Mouse (Mus musculus): Measurements from ENCODE around the gene Kdm2b. TPM values are rescaled to one million over a fixed set of nuclear protein-coding genes. Genes with fewer than 3 reads are reported as not detected.
"Not testable (repeated sequence)": the region's sequence is repeated elsewhere in the genome, so short reads cannot be mapped to it uniquely, and the experiment has no call there.

Kdm2b gene
- total RNA-seq, 2 experiments from 2014 or later, result 58.6 to 59.2 TPM

- no peak for DNase-seq (ENCODE audit: low spot score in 2 of 2)
Observed at GRCm38 (mm10) chr5:122984483-122984882, 5.1 kb downstream of the Kdm2b start.

- no peak for DNase-seq (ENCODE audit: low spot score in 2 of 2)
Observed at GRCm38 (mm10) chr5:122978970-122979369, 10.7 kb downstream of the Kdm2b start.

GRCm38 (mm10) chr5:122974701-122975100 is 14.9 kb downstream of the Kdm2b start:
- DNase-seq (ENCODE audit: low spot score in 2 of 2), result not testable (repeated sequence)

GRCm38 (mm10) chr5:122972116-122972515 is 17.5 kb downstream of the Kdm2b start:
- DNase-seq (ENCODE audit: low spot score in 2 of 2), result peak; percentile 46 to 55

GRCm38 (mm10) chr5:122971438-122971837 is 18.2 kb downstream of the Kdm2b start:
- no peak for DNase-seq (ENCODE audit: low spot score in 2 of 2)

- DNase-seq (ENCODE audit: low spot score in 2 of 2), result no peak
Observed at GRCm38 (mm10) chr5:122970056-122970455, 19.6 kb downstream of the Kdm2b start.

GRCm38 (mm10) chr5:122968322-122968721 is 21.3 kb downstream of the Kdm2b start:
- DNase-seq (ENCODE audit: low spot score in 2 of 2), result peak; percentile 78 to 84

GRCm38 (mm10) chr5:122965427-122965826 is 24.2 kb downstream of the Kdm2b start:
- DNase-seq (ENCODE audit: low spot score in 2 of 2), result no peak

- DNase-seq (ENCODE audit: low spot score in 2 of 2), result no peak
Observed at GRCm38 (mm10) chr5:122964853-122965252, 24.8 kb downstream of the Kdm2b start.

- no peak for DNase-seq (ENCODE audit: low spot score in 2 of 2)
Observed at GRCm38 (mm10) chr5:122961905-122962304, 27.7 kb downstream of the Kdm2b start.

GRCm38 (mm10) chr5:122959391-122959790 is 30.2 kb downstream of the Kdm2b start:
- no peak for DNase-seq (ENCODE audit: low spot score in 2 of 2)

GRCm38 (mm10) chr5:122956059-122956458 is 33.6 kb downstream of the Kdm2b start:
- DNase-seq (ENCODE audit: low spot score in 2 of 2), result no peak

GRCm38 (mm10) chr5:122951913-122952641 is 37.5 kb downstream of the Kdm2b start:
- DNase-seq (ENCODE audit: low spot score in 2 of 2), result peak; percentile 41 to 54

GRCm38 (mm10) chr5:122951056-122951912 is 38.3 kb downstream of the Kdm2b start:
- peak; percentile 49 to 66 for DNase-seq (ENCODE audit: low spot score in 2 of 2)

GRCm38 (mm10) chr5:122950329-122950953 is 39.2 kb downstream of the Kdm2b start:
- DNase-seq (ENCODE audit: low spot score in 2 of 2), result peak; percentile 58 to 70

- DNase-seq (ENCODE audit: low spot score in 2 of 2), result no peak
Observed at GRCm38 (mm10) chr5:122949101-122949500, 40.5 kb downstream of the Kdm2b start.

GRCm38 (mm10) chr5:122947534-122947933 is 42.1 kb downstream of the Kdm2b start:
- no peak for DNase-seq (ENCODE audit: low spot score in 2 of 2)

- peak in 1 of 2 experiments; percentile 28 for DNase-seq (ENCODE audit: low spot score in 2 of 2)
Observed at GRCm38 (mm10) chr5:122938676-122939075, 50.9 kb downstream of the Kdm2b start.

GRCm38 (mm10) chr5:122937958-122938540 is 51.6 kb downstream of the Kdm2b start:
- no peak for DNase-seq (ENCODE audit: low spot score in 2 of 2)

GRCm38 (mm10) chr5:122937031-122937430 is 52.6 kb downstream of the Kdm2b start:
- DNase-seq (ENCODE audit: low spot score in 2 of 2), result no peak

GRCm38 (mm10) chr5:122935810-122936209 is 53.8 kb downstream of the Kdm2b start:
- DNase-seq (ENCODE audit: low spot score in 2 of 2), result no peak

Measured in layer of hippocampus, postnatal 10 days (tissue).